Mouse (Mus musculus) embryonic facial prominence, embryonic 12.5 days (tissue): ENCODE results near the gene Mta3. TPM values are rescaled to one million over a fixed set of nuclear protein-coding genes. Genes with fewer than 3 reads are reported as not detected.

Experiments used
- ATAC-seq: fragments of 200-750 bp; cut with Nextera tagmentation; 2 replicates; pipeline ENCODE4 v1.8.0; 2017; ENCODE audit not compliant: insufficient number of reproducible peaks, insufficient read depth, low FRiP score, low TSS enrichment
- H3K27ac ChIP-seq: fragments of 300-500 bp; sonication (generic); 2 replicates; pipeline ENCODE4 v1.5.1; 2016; ENCODE audit warnings: mild to moderate bottlenecking
- H3K27me3 ChIP-seq: fragments of 300-500 bp; sonication (generic); 2 replicates; pipeline ENCODE4 v1.6.1; 2016; ENCODE audit warnings: mild to moderate bottlenecking, moderate library complexity
- H3K36me3 ChIP-seq: fragments of 300-500 bp; sonication (generic); 2 replicates; pipeline ENCODE4 v1.6.1; 2016; ENCODE audit warnings: mild to moderate bottlenecking
- H3K4me1 ChIP-seq: fragments of 300-500 bp; sonication (generic); 2 replicates; pipeline ENCODE4 v1.6.1; 2016
- H3K4me2 ChIP-seq: fragments of 300-500 bp; sonication (generic); replicated peaks from 2 replicates; pipeline ENCODE4 v1.6.1; 2016; ENCODE audit warnings: mild to moderate bottlenecking, moderate library complexity
- H3K4me3 ChIP-seq: fragments of 300-500 bp; sonication (generic); 2 replicates; pipeline ENCODE4 v1.5.1; 2016; ENCODE audit warnings: mild to moderate bottlenecking
- H3K9ac ChIP-seq: fragments of 300-500 bp; sonication (generic); 2 replicates; pipeline ENCODE4 v1.6.1; 2016; ENCODE audit warnings: mild to moderate bottlenecking, moderate library complexity
- H3K9me3 ChIP-seq: fragments of 300-500 bp; sonication (generic); 2 replicates; pipeline ENCODE4 v1.6.1; 2016; ENCODE audit warnings: mild to moderate bottlenecking, moderate library complexity
- WGBS: fragments of 180-500 bp; shearing (Covaris S2); methylation state at CpG from one replicate; pipeline ENCODE4 v1.1.7; 2016; 5-methylcytosine and 5-hydroxymethylcytosine counted together
- polyA plus RNA-seq: library from polyadenylated mRNA; unstranded; fragments of >200 nt; fragmentation: Nextera tagmentation; extraction: Ambion mirVana; gene quantifications from 2 replicates; pipeline ENCODE4 v1.2.1, GENCODE M21; 2016

Gene Mta3
- polyA plus RNA-seq, 1 experiment from 2014 or later: 49.7 TPM

DNA sequence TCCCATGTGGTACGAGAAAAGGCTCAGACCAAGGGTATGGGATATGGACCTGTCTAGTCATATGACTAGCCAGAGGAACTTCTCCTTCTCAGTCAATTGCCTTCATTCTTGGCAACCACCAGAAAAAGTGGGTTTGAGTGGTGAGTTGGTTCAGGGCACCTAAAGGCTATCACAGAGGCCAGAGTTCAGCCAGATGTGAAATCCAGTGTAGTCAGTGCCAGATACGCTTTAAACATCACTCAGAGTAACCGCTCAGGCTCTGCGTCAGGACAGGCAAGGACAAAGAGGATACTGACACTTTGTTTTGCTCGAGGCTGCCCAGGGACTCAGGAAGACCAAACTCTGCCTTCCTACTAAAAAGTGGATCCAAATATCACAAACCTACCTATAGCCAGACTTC is 135.0 kb downstream of the Mta3 start:
- Histone ChIP-seq H3K9me3 (no peaks in the 10 kb centered on the region), H3K27ac (no peak overlapping the region), H3K4me2 (no peak overlapping the region), H3K9ac (no peak overlapping the region), H3K4me3 (no peak overlapping the region), H3K36me3 (no peaks in the 10 kb centered on the region), H3K4me1 (peaks cover 16% of the 10 kb centered on the region), H3K27me3 (no peaks in the 10 kb centered on the region)
- ATAC-seq: no peak
- 64% methylated on average over 5 of the region's 5 CpGs for WGBS

DNA sequence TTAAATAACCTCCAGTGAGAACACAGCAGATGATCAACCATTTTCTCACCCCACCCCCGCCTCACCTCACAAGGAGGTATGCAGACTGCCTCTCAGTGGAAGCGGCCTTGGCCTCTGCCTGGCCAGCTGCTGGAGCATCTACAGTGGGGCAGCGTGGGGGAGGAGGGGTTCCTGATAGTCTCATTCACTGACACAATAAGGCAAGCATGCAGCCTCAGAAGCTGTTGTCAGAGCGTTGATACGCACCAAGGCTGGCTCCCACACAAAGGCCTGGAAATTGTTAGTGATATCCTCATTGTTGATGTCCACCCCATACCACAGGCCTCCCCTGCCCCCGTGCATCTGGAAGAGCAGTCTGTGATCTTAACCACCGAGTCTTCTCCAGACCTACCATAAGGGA is 137.8 kb downstream of the Mta3 start:
- WGBS: 67% methylated on average over 7 of the region's 7 CpGs
- Histone ChIP-seq H3K4me1 (no peaks in the 10 kb centered on the region), H3K36me3 (no peaks in the 10 kb centered on the region), H3K4me3 (no peak overlapping the region), H3K9me3 (no peaks in the 10 kb centered on the region), H3K9ac (no peak overlapping the region), H3K4me2 (no peak overlapping the region), H3K27me3 (no peaks in the 10 kb centered on the region), H3K27ac (no peak overlapping the region)
- no peak for ATAC-seq

DNA sequence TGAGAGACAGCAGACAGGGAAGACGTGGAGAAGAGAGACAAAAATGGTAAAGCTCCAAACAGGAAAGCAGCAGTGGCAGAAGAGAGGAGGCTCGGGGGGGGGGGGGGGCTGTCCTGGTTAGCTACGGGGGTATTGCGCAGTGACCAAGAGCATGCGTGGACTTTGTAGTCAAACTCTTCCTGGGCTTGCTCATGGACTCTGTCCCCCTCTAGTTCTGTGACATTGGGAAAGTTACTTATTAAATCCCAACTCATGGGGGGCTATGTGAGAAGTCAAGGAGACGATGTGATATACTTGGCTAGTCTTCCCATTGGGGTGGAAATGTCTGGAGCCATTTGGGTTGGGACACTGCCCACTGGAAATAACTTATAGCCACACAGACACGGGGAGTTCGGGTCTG is 139.6 kb downstream of the Mta3 start:
- ATAC-seq: no peak
- Histone ChIP-seq H3K4me1 (peaks cover 4% of the 10 kb centered on the region; the same call in 1 of the 2 replicates), H3K9me3 (no peaks in the 10 kb centered on the region), H3K27me3 (no peaks in the 10 kb centered on the region), H3K4me3 (no peak overlapping the region), H3K36me3 (no peaks in the 10 kb centered on the region), H3K27ac (no peak overlapping the region), H3K9ac (no peak overlapping the region), H3K4me2 (no peak overlapping the region)
- 73% methylated on average over 8 of the region's 8 CpGs for WGBS

DNA sequence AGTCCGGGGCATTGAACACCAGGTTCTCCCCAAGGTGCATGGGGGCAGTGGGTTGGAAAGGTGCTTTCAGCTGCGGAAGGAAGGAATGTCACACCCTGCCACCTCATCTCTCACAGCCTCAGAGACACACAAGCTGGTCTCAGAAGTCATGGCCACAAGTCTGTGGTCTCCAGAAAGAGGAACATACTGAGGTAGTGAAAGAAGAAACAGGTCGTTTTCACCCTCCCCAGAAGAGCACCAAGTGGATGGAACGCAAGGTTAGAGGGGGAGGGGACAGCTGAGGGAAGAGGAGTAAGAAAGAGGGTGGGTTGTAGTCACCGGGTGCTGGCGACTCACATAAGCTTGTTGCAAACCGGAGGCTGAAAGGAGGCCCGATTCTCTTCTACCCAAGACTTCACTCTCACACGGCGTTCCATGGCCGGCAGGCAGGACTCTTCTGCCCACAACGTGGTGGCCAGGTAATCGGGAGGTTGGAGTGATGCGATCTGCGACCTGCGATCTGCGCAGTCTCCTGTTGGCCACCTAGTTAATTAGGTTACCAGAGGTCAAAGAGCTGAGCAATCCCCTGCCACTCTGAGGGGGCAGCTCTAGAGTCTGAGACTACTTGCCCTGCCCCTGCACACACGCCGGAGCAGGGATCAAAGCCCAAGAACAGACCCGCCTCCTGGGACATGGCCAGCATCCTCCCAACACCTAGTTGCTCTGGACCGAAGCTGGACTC is 140.5 kb downstream of the Mta3 start:
- no peak overlapping the region for H3K27ac ChIP-seq
- no peak overlapping the region for H3K4me2 ChIP-seq

DNA sequence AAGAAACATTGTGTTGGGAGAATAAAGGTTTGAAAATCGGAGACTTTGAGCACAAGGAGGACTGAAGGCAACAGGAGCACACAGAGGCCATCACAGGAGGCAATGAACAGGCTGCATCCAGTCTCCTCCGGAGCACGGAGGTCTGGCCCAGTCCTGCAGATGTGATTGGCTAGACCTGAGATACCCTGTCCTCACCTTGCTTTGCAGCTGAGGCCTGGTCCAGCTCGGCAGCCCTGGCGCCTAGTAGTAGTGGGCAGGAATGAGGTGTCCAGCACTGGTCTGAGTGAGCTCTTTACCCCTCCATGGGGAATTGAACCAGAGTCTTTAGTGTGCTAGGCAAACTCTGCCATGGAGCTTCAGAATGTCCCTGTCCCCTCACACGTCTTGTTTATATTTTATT is 141.1 kb downstream of the Mta3 start:
- no peak overlapping the region for H3K9ac ChIP-seq
- no peaks in the 10 kb centered on the region for H3K36me3 ChIP-seq
- no peak overlapping the region for H3K4me3 ChIP-seq
- ATAC-seq: no peak
- peaks cover 4% of the 10 kb centered on the region; the same call in 1 of the 2 replicates for H3K4me1 ChIP-seq
- 82% methylated on average over 6 of the region's 6 CpGs for whole genome bisulfite sequencing
- H3K27ac ChIP-seq: no peak overlapping the region
- no peaks in the 10 kb centered on the region for H3K27me3 ChIP-seq
- no peak overlapping the region for H3K4me2 ChIP-seq
- no peaks in the 10 kb centered on the region for H3K9me3 ChIP-seq

More for the DNA sequence above, 140.5 kb downstream of the Mta3 start:
- H3K27me3 ChIP-seq: no peaks in the 10 kb centered on the region
- 80% methylated on average over 21 of the region's 21 CpGs for WGBS
- no peak overlapping the region for H3K9ac ChIP-seq
- H3K4me1 ChIP-seq: peaks cover 4% of the 10 kb centered on the region; the same call in 1 of the 2 replicates
- no peak for ATAC-seq
- no peaks in the 10 kb centered on the region for H3K36me3 ChIP-seq
- no peaks in the 10 kb centered on the region for H3K9me3 ChIP-seq
- no peak overlapping the region for H3K4me3 ChIP-seq

DNA sequence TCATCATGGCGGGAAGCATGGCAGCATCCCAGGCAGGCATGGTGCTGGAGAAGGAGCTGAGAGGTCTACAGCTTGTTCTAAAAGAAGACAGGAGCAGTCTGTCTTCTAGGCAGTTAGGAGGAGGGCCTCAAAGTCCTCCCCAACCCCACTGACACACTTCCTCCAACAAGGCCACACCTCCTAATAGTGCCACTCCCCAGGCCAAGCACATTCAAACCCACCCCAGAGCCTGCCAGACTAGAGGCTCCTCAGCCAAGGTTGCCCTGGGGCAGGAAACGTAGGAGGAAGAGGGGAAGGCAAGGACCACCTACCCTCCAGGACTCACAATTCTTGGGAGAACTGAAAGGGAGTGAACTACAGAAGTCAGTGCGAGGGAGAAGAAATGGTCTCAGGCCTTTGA is 141.9 kb downstream of the Mta3 start, which contains the start of gene Haao:
Gene Haao, minus strand, starts transcription at position 149 of the 400 bp plus-strand sequence.
- 76% methylated on average over 3 of the region's 3 CpGs for WGBS
- Histone ChIP-seq H3K27me3 (no peaks in the 10 kb centered on the region), H3K9ac (no peak within 1 kb of the TSS), H3K4me2 (no peak within 1 kb of the TSS), H3K9me3 (no peaks in the 10 kb centered on the region), H3K36me3 (no peaks in the 10 kb centered on the region), H3K4me3 (no peak within 1 kb of the TSS), H3K27ac (no peak within 1 kb of the TSS), H3K4me1 (peaks cover 4% of the 10 kb centered on the region; the same call in 1 of the 2 replicates)
- no peak for ATAC-seq

DNA sequence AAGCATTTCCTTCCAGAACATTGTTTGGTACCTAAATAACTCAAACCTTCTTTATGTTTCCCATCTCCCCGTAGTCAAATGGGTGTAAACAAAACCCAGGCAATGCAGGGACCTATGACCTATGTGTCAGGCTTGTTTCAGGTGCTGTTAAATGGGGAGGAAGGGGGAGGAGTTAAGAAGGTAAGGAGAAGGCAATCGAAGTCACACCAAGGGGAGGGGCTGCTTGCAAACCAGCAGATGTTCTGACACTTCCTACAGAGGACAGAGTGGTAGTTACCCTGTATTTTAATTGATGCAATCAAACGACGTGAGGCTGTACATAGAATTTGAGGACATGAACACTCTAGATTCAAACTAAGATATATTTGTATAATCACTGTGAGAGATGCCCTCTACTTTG is 142.5 kb downstream of the Mta3 start:
- 68% methylated on average over 4 of the region's 4 CpGs for WGBS
- no peaks in the 10 kb centered on the region for H3K36me3 ChIP-seq
- H3K4me3 ChIP-seq: no peak overlapping the region
- H3K9ac ChIP-seq: no peak overlapping the region
- ATAC-seq: no peak
- no peaks in the 10 kb centered on the region for H3K27me3 ChIP-seq
- H3K4me2 ChIP-seq: no peak overlapping the region
- no peaks in the 10 kb centered on the region for H3K9me3 ChIP-seq
- H3K4me1 ChIP-seq: peaks cover 4% of the 10 kb centered on the region; the same call in 1 of the 2 replicates
- no peak overlapping the region for H3K27ac ChIP-seq

DNA sequence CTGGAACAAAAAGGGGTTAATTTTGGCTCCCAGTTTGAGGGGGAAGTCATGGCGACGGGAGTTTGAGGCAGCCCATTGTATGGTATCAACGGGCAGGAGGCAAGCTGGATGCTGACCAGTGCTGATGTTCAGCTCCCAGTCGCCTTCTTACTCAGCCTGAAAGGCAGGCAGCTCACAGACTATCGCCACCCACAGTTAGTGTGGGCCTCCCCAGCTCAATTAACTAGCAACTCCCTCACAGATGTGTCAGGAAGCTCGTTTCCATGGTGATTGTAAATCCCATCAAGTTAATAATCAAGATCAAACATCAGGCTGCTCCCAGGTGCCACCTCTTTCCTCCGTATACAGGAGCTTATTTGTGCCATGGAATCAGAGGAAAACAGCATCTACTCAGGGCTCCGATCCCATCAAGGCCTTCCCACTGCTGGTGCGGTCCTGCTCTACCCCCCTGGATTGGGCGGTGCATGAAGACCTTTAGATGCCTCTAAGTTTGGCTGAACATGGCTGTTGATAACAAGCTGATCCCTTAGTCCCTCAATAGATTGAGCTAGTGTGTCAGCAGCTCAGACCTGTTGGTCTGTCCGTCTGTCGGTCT is 143.2 kb downstream of the Mta3 start:
- no peaks in the 10 kb centered on the region for H3K36me3 ChIP-seq
- no peak overlapping the region for H3K4me3 ChIP-seq
- WGBS: 64% methylated on average over 12 of the region's 12 CpGs
- no peaks in the 10 kb centered on the region for H3K27me3 ChIP-seq
- H3K4me1 ChIP-seq: peaks cover 4% of the 10 kb centered on the region; the same call in 1 of the 2 replicates
- no peaks in the 10 kb centered on the region for H3K9me3 ChIP-seq
- no peak overlapping the region for H3K9ac ChIP-seq
- no peak for ATAC-seq
- no peak overlapping the region for H3K27ac ChIP-seq
- H3K4me2 ChIP-seq: no peak overlapping the region

DNA sequence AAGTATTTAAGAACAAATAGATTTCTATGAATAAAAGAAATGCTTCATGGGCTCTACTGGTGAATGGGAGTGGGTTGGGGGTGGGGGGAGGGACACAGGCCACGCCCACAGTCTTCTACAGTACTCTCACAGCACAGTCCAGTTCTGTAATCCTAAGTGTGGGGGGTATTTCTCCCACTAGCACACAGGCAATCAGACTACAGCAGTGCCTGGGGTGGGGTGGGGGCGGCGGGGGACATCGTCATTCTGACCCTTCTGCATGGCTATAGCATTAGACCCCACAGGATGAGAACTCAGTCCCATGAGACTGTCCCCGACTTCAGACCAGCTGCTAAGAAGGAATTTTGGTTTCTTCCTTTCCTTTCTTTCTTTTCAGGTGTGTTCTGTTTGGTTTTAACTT is 143.8 kb downstream of the Mta3 start:
- Histone ChIP-seq H3K9ac (no peak overlapping the region), H3K27me3 (no peaks in the 10 kb centered on the region), H3K4me3 (no peak overlapping the region), H3K27ac (no peak overlapping the region), H3K36me3 (no peaks in the 10 kb centered on the region), H3K4me1 (peaks cover 4% of the 10 kb centered on the region; the same call in 1 of the 2 replicates), H3K4me2 (no peak overlapping the region), H3K9me3 (no peaks in the 10 kb centered on the region)
- 73% methylated on average over 5 of the region's 5 CpGs for WGBS
- no peak for ATAC-seq

DNA sequence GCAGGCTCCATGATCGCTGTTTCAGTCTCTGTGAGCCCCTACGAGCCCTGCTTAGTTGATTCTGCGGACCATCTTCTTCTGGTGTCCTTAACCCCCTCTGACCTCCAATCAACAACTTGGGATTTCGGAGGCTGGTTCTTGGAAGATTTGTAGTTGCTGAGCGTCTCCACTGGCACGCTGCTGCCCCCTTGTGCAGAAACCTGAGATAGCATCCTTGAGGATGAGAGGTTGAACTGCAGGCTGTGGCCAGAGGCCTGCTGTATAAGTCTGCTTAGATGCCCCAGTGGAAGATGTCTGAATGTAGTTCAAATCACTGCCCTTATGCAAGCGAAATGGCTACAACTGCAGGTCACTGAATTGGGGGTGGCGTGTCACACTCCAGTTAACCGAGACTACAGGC is 144.5 kb downstream of the Mta3 start:
- H3K27ac ChIP-seq: no peak overlapping the region
- H3K27me3 ChIP-seq: no peaks in the 10 kb centered on the region
- no peak overlapping the region for H3K9ac ChIP-seq
- H3K4me1 ChIP-seq: peaks cover 4% of the 10 kb centered on the region; the same call in 1 of the 2 replicates
- no peak for ATAC-seq
- no peaks in the 10 kb centered on the region for H3K36me3 ChIP-seq
- 16% methylated on average over 9 of the region's 9 CpGs for WGBS
- no peak overlapping the region for H3K4me3 ChIP-seq
- H3K9me3 ChIP-seq: no peaks in the 10 kb centered on the region
- peak overlapping the region; percentile 21 for H3K4me2 ChIP-seq

DNA sequence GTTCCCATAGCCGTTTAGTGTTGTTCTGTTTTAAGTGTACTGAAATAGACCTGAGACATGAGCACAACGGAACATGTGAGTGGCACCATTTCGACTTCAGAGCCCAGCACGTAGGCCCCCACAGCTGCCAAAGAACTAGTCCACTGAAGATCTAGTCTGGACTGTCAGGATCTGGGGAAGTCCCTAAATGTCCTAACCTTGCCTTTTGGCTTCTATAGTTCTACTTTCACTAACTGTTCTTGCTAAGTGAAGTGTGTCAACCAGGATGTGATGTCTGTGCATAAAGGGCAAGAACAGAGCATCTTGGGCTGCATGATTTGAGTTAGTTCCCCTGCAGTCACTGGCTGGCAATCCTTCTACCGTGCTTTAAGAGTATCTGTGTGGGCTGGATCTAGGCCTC is 144.9 kb downstream of the Mta3 start:
- Histone ChIP-seq H3K4me1 (peaks cover 4% of the 10 kb centered on the region; the same call in 1 of the 2 replicates), H3K4me2 (no peak overlapping the region), H3K4me3 (no peak overlapping the region), H3K36me3 (no peaks in the 10 kb centered on the region), H3K27ac (no peak overlapping the region), H3K27me3 (no peaks in the 10 kb centered on the region), H3K9ac (no peak overlapping the region), H3K9me3 (no peaks in the 10 kb centered on the region)
- no peak for ATAC-seq
- 87% methylated on average over 5 of the region's 5 CpGs for WGBS

DNA sequence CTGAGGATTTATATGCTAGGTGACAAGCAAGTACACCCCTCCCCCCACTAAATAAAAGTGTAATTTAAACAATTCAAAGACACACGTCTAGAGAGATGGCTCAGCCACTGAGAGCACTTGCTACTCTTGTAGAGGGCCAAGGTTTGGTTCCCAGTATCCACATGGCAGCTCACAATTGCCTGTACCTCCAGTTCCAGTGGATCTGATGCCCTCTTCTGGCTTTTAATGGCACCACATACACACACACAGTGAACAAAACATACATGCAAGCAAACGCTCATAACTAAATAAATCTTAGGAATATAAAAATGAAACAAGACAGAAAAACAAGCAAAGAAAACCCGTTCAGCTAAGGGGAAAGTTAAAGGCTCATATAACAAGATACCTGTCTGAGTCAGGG is 147.9 kb downstream of the Mta3 start:
- Histone ChIP-seq H3K27me3 (no peaks in the 10 kb centered on the region), H3K36me3 (no peaks in the 10 kb centered on the region), H3K4me3 (no peak overlapping the region), H3K4me1 (peaks cover 4% of the 10 kb centered on the region; the same call in 1 of the 2 replicates), H3K27ac (no peak overlapping the region), H3K9me3 (no peaks in the 10 kb centered on the region), H3K9ac (no peak overlapping the region), H3K4me2 (no peak overlapping the region)
- no peak for ATAC-seq
- WGBS: 46% methylated on average over 3 of the region's 3 CpGs
